Mouse (Mus musculus) midbrain, embryonic 10.5 days (tissue): Measurements from ENCODE around the gene Ucp2. TPM values are rescaled to one million over a fixed set of nuclear protein-coding genes. Genes with fewer than 3 reads are reported as not detected.

Experiments used
- DNase-seq: peaks from one replicate; pipeline ENCODE4 v3.0.0-alpha.2; 2017; ENCODE audit warnings: low spot score
- H3K27ac ChIP-seq: fragments of 300-500 bp; sonication (generic); replicated peaks from 2 replicates; pipeline ENCODE4 v1.5.1; 2016; ENCODE audit warnings: mild to moderate bottlenecking
- H3K27me3 ChIP-seq: fragments of 300-500 bp; sonication (generic); 2 replicates; pipeline ENCODE4 v1.6.1; 2016; ENCODE audit warnings: low read depth, mild to moderate bottlenecking; ENCODE audit not compliant: poor library complexity, severe bottlenecking
- H3K36me3 ChIP-seq: fragments of 300-500 bp; sonication (generic); 2 replicates; pipeline ENCODE4 v1.6.1; 2016; ENCODE audit warnings: mild to moderate bottlenecking, moderate library complexity
- H3K4me1 ChIP-seq: fragments of 300-500 bp; sonication (generic); 2 replicates; pipeline ENCODE4 v1.6.1; 2016
- H3K4me3 ChIP-seq: fragments of 300-500 bp; sonication (generic); 2 replicates; pipeline ENCODE4 v1.5.1; 2016; ENCODE audit warnings: mild to moderate bottlenecking, moderate library complexity
- H3K9me3 ChIP-seq: fragments of 300-500 bp; sonication (generic); replicated peaks from 2 replicates; pipeline ENCODE4 v1.6.1; 2016; ENCODE audit warnings: mild to moderate bottlenecking
- WGBS: fragments of 180-500 bp; shearing (Covaris S2); methylation state at CpG from one replicate; pipeline ENCODE4 v1.1.7; 2016; 5-methylcytosine and 5-hydroxymethylcytosine counted together
- polyA plus RNA-seq: library from polyadenylated mRNA; unstranded; fragments of >200 nt; fragmentation: Nextera tagmentation; extraction: Ambion mirVana; gene quantifications from 2 replicates; pipeline ENCODE4 v1.2.1, GENCODE M21; 2016

The Ucp2 gene
- polyA plus RNA-seq, 1 experiment from 2014 or later, result 81.4 TPM

- no peak overlapping the region for H3K4me3 ChIP-seq
- 73% methylated on average over 5 of the region's 5 CpGs for WGBS
- no peak for DNase-seq
- peaks cover 19% of the 10 kb centered on the region for H3K36me3 ChIP-seq
- H3K4me1 ChIP-seq, result peaks cover 11% of the 10 kb centered on the region
- H3K27me3 ChIP-seq, result no peaks in the 10 kb centered on the region
- H3K27ac ChIP-seq, result no peak overlapping the region
- no peaks in the 10 kb centered on the region for H3K9me3 ChIP-seq
Observed at GRCm38 (mm10) chr7:100550338-100551007, 57.3 kb downstream of the Ucp2 start.

Other genes with a start within 250 kb of the Ucp2 start
- 1.4 and 3.1 TPM in 2 replicates for gene P4ha3, start 207.8 kb upstream of the Ucp2 start, polyA plus RNA-seq
- 30.7 and 32.8 TPM in 2 replicates for gene C2cd3, start 121.1 kb upstream of the Ucp2 start, polyA plus RNA-seq
- gene Ppme1, start 121.0 kb upstream of the Ucp2 start, polyA plus RNA-seq, result 96.9 and 111 TPM in 2 replicates
- gene Ucp3, start 20.3 kb upstream of the Ucp2 start, polyA plus RNA-seq, result not detected in 2 replicates
- gene Dnajb13, start 21.6 kb downstream of the Ucp2 start, polyA plus RNA-seq, result 0.42 and 0.81 TPM in 2 replicates
- gene Coa4, start 43.7 kb downstream of the Ucp2 start, polyA plus RNA-seq, result 22.0 and 22.8 TPM in 2 replicates
- 98.2 and 105 TPM in 2 replicates for gene Rab6a, start 114.1 kb downstream of the Ucp2 start, polyA plus RNA-seq
- 63.2 and 68.9 TPM in 2 replicates for gene Mrpl48, start 115.0 kb downstream of the Ucp2 start, polyA plus RNA-seq
- 4.2 and 4.4 TPM in 2 replicates for gene Plekhb1, start 169.1 kb downstream of the Ucp2 start, polyA plus RNA-seq
- 29.3 and 37.3 TPM in 2 replicates for gene Fam168a, start 213.3 kb downstream of the Ucp2 start, polyA plus RNA-seq